Mouse (Mus musculus): ENCODE results near the gene Pter. TPM values are rescaled to one million over a fixed set of nuclear protein-coding genes. Genes with fewer than 3 reads are reported as not detected.

Gene Pter
- polyA plus RNA-seq, 1 experiment from 2014 or later: 9.1 TPM

- Histone ChIP-seq H3K9me3 (ENCODE audit: low read length) (no peaks in the 10 kb centered on the region), H3K9ac (replicated peaks; ENCODE audit: low read depth) (no peak overlapping the region), H3K4me3 (ENCODE audit: low read depth, low read length) (peak overlapping the region; percentile 51), H3K36me3 (ENCODE audit: insufficient read depth, low read length) (no peaks in the 10 kb centered on the region), H3K4me1 (ENCODE audit: insufficient read depth, low read depth, low read length) (peaks cover 12% of the 10 kb centered on the region; the same call in 1 of the 2 replicates), H3K27ac (ENCODE audit: low read length) (no peak overlapping the region), H3K4me2 (replicated peaks; ENCODE audit: low read depth, low read length) (peak overlapping the region; percentile 90), H3K27me3 (replicated peaks; ENCODE audit: insufficient read depth, low read length) (peaks cover 27% of the 10 kb centered on the region)
- WGBS: 4% methylated on average over 63 of the region's 75 CpGs
- TF ChIP-seq CTCF (IDR thresholded peaks at IDR 0.05) (peak; percentile 49), EP300 (IDR thresholded peaks at IDR 0.05) (no peak)
- peak; percentile 20 for DNase-seq (ENCODE audit: low spot score)
- no peak for ATAC-seq
These were observed 86.9 kb downstream of the Pter start for GRCm38 (mm10) chr2:13010460-13011341.

- 0% methylated on average over 19 of the region's 19 CpGs for WGBS
- no peaks in the 10 kb centered on the region for H3K9me3 ChIP-seq (ENCODE audit: low read length)
- H3K36me3 ChIP-seq (ENCODE audit: insufficient read depth, low read length): no peaks in the 10 kb centered on the region
- H3K9ac ChIP-seq (replicated peaks; ENCODE audit: low read depth): no peak within 1 kb of the TSS; the same call in 1 of the 2 replicates
- DNase-seq (ENCODE audit: low spot score): no peak
- ATAC-seq: no peak
- peak within 1 kb of the TSS; percentile 51 for H3K4me3 ChIP-seq (ENCODE audit: low read depth, low read length)
- no peak for TF ChIP-seq EP300 (IDR thresholded peaks at IDR 0.05)
- H3K27ac ChIP-seq (ENCODE audit: low read length): no peak within 1 kb of the TSS
- peak within 1 kb of the TSS; percentile 90 for H3K4me2 ChIP-seq (replicated peaks; ENCODE audit: low read depth, low read length)
- peaks cover 27% of the 10 kb centered on the region for H3K27me3 ChIP-seq (replicated peaks; ENCODE audit: insufficient read depth, low read length)
- peaks cover 12% of the 10 kb centered on the region; the same call in 1 of the 2 replicates for H3K4me1 ChIP-seq (ENCODE audit: insufficient read depth, low read depth, low read length)
These were observed 87.6 kb downstream of the Pter start, which contains the start of gene C1ql3 for GRCm38 (mm10) chr2:13011472-13011871. C1ql3 (minus strand) TSS chr2:13011806.

- Histone ChIP-seq H3K9me3 (ENCODE audit: low read length) (no peaks in the 10 kb centered on the region), H3K9ac (replicated peaks; ENCODE audit: low read depth) (no peak overlapping the region), H3K27ac (ENCODE audit: low read length) (no peak overlapping the region), H3K27me3 (replicated peaks; ENCODE audit: insufficient read depth, low read length) (peaks cover 27% of the 10 kb centered on the region), H3K4me1 (ENCODE audit: insufficient read depth, low read depth, low read length) (peaks cover 12% of the 10 kb centered on the region; the same call in 1 of the 2 replicates), H3K4me2 (replicated peaks; ENCODE audit: low read depth, low read length) (0 out of 2 replicates have a peak overlapping the region, but pooled peaks have one; percentile 90), H3K4me3 (ENCODE audit: low read depth, low read length) (0 out of 2 replicates have a peak overlapping the region, but pooled peaks have one; percentile 51), H3K36me3 (ENCODE audit: insufficient read depth, low read length) (no peaks in the 10 kb centered on the region)
- no peak for TF ChIP-seq CTCF (IDR thresholded peaks at IDR 0.05)
- TF ChIP-seq EP300 (IDR thresholded peaks at IDR 0.05): no peak
- WGBS: 37% methylated on average over 3 of the region's 3 CpGs
- ATAC-seq (no peak), DNase-seq (ENCODE audit: low spot score) (no peak)
These were observed 88.1 kb downstream of the Pter start for GRCm38 (mm10) chr2:13011973-13012372.

- no peak for ATAC-seq
- 46% methylated on average over 5 of the region's 5 CpGs for WGBS
- no peak overlapping the region for H3K9ac ChIP-seq (replicated peaks; ENCODE audit: low read depth)
- H3K4me3 ChIP-seq (ENCODE audit: low read depth, low read length): no peak overlapping the region
- no peaks in the 10 kb centered on the region for H3K4me1 ChIP-seq (ENCODE audit: insufficient read depth, low read depth, low read length)
- no peaks in the 10 kb centered on the region for H3K27me3 ChIP-seq (replicated peaks; ENCODE audit: insufficient read depth, low read length)
- no peak overlapping the region for H3K4me2 ChIP-seq (replicated peaks; ENCODE audit: low read depth, low read length)
- TF ChIP-seq EP300 (IDR thresholded peaks at IDR 0.05) (no peak), CTCF (IDR thresholded peaks at IDR 0.05) (no peak)
- DNase-seq (ENCODE audit: low spot score): no peak
- H3K36me3 ChIP-seq (ENCODE audit: insufficient read depth, low read length): no peaks in the 10 kb centered on the region
- H3K27ac ChIP-seq (ENCODE audit: low read length): no peak overlapping the region
- no peaks in the 10 kb centered on the region for H3K9me3 ChIP-seq (ENCODE audit: low read length)
These were observed 94.5 kb downstream of the Pter start for GRCm38 (mm10) chr2:13018382-13018781.

GRCm38 (mm10) chr2:13018861-13019260 lies 95.0 kb downstream of the Pter start:
- H3K9ac ChIP-seq (replicated peaks; ENCODE audit: low read depth): no peak overlapping the region
- H3K9me3 ChIP-seq (ENCODE audit: low read length): no peaks in the 10 kb centered on the region
- 59% methylated on average over 1 of the region's 1 CpGs for WGBS
- H3K27me3 ChIP-seq (replicated peaks; ENCODE audit: insufficient read depth, low read length): no peaks in the 10 kb centered on the region
- H3K4me1 ChIP-seq (ENCODE audit: insufficient read depth, low read depth, low read length): no peaks in the 10 kb centered on the region
- ATAC-seq: no peak
- H3K4me2 ChIP-seq (replicated peaks; ENCODE audit: low read depth, low read length): no peak overlapping the region
- H3K27ac ChIP-seq (ENCODE audit: low read length): no peak overlapping the region
- H3K36me3 ChIP-seq (ENCODE audit: insufficient read depth, low read length): no peaks in the 10 kb centered on the region
- H3K4me3 ChIP-seq (ENCODE audit: low read depth, low read length): no peak overlapping the region
- no peak for DNase-seq (ENCODE audit: low spot score)
- no peak for TF ChIP-seq EP300 (IDR thresholded peaks at IDR 0.05)
- TF ChIP-seq CTCF (IDR thresholded peaks at IDR 0.05): no peak

- ATAC-seq (no peak), DNase-seq (ENCODE audit: low spot score) (no peak)
- no peak overlapping the region for H3K9ac ChIP-seq (replicated peaks; ENCODE audit: low read depth)
- no peaks in the 10 kb centered on the region for H3K27me3 ChIP-seq (replicated peaks; ENCODE audit: insufficient read depth, low read length)
- H3K4me2 ChIP-seq (replicated peaks; ENCODE audit: low read depth, low read length): no peak overlapping the region
- H3K27ac ChIP-seq (ENCODE audit: low read length): no peak overlapping the region
- TF ChIP-seq EP300 (IDR thresholded peaks at IDR 0.05): no peak
- no peak for TF ChIP-seq CTCF (IDR thresholded peaks at IDR 0.05)
- WGBS: 36% methylated on average over 3 of the region's 3 CpGs
- H3K4me3 ChIP-seq (ENCODE audit: low read depth, low read length): no peak overlapping the region
- H3K9me3 ChIP-seq (ENCODE audit: low read length): no peaks in the 10 kb centered on the region
- no peaks in the 10 kb centered on the region for H3K4me1 ChIP-seq (ENCODE audit: insufficient read depth, low read depth, low read length)
- H3K36me3 ChIP-seq (ENCODE audit: insufficient read depth, low read length): no peaks in the 10 kb centered on the region
These were observed 114.9 kb downstream of the Pter start for GRCm38 (mm10) chr2:13038772-13039171.

Data from lung, postnatal 0 days (tissue).